ENCODE assay signal across 11 mouse cellular contexts in genomic region chr12:81055000-81055705, GRCm38 (mm10). TPM values are rescaled to one million over a fixed set of nuclear protein-coding genes. Genes with fewer than 3 reads are reported as not detected.
DNase-seq lines count a peak whose midpoint lies in the region; ATAC-seq lines count a peak whose summit lies in the region.
"Had no signal": no experiment of that assay in that cellular context is flagged by ENCODE, and none has a peak within 500 bp of the region (broad histone marks: within the 10 kb centered on the region; RNA-seq: fewer than 3 reads in every experiment).

No protein-coding gene starts in this region.

- H3K36me3 ChIP-seq in embryonic facial prominence, embryonic 14.5 days (ENCODE audit: control insufficient read depth, insufficient read depth, low read length) = no peaks in the 10 kb centered on the region
- H3K36me3 ChIP-seq in hindbrain, embryonic 14.5 days (replicated peaks; ENCODE audit: control insufficient read depth, insufficient read depth) = no peaks in the 10 kb centered on the region
- no peaks in the 10 kb centered on the region for H3K36me3 ChIP-seq in midbrain, embryonic 14.5 days (ENCODE audit: control insufficient read depth, insufficient read depth, low read length)
- H3K36me3 ChIP-seq: heart, embryonic 13.5 days had no signal

- peaks cover 3% of the 10 kb centered on the region; the same call in 1 of the 2 replicates for H3K4me1 ChIP-seq in embryonic facial prominence, embryonic 14.5 days (ENCODE audit: control insufficient read depth, insufficient read depth, low read length)
- H3K4me1 ChIP-seq in hindbrain, embryonic 14.5 days (replicated peaks; ENCODE audit: control insufficient read depth, insufficient read depth, low read length) = 0 out of 2 replicates have a peak, but pooled peaks cover 14% of the 10 kb centered on the region
- peaks cover 12% of the 10 kb centered on the region; the same call in 1 of the 2 replicates for H3K4me1 ChIP-seq in midbrain, embryonic 14.5 days (ENCODE audit: control insufficient read depth, insufficient read depth, low read length)

- no peaks in the 10 kb centered on the region for H3K9me3 ChIP-seq in embryonic facial prominence, embryonic 14.5 days (ENCODE audit: control insufficient read depth, low read length)
- no peaks in the 10 kb centered on the region for H3K9me3 ChIP-seq in hindbrain, embryonic 14.5 days (ENCODE audit: control insufficient read depth, low read length)
- no peaks in the 10 kb centered on the region for H3K9me3 ChIP-seq in midbrain, embryonic 14.5 days (ENCODE audit: control insufficient read depth, low read length)
- H3K9me3 ChIP-seq: heart, embryonic 13.5 days had no signal

- peak; percentile 73 for DNase-seq in heart, adult 11 months
- DNase-seq in heart, adult 18-20 months = no peak
- DNase-seq in embryonic facial prominence, embryonic 14.5 days (ENCODE audit: low spot score) = no peak
- DNase-seq in hindbrain, embryonic 14.5 days (ENCODE audit: low spot score) = peak; percentile 58
- DNase-seq in midbrain, embryonic 14.5 days = peak; percentile 59
- DNase-seq in kidney, postnatal 36 days = no peak
- DNase-seq in kidney, postnatal 10 days = no peak
- DNase-seq: kidney, adult 11 months had no signal

- ATAC-seq in embryonic facial prominence, embryonic 14.5 days (ENCODE audit: low read depth) = peak; percentile 26; the same call in 1 of the 2 replicates
- peak; percentile 91; the same call in 1 of the 2 replicates for ATAC-seq in hindbrain, embryonic 14.5 days (ENCODE audit: low FRiP score)
- peak; percentile 80; the same call in 1 of the 2 replicates for ATAC-seq in midbrain, embryonic 14.5 days (ENCODE audit: low FRiP score, low TSS enrichment)
- no peak for ATAC-seq in megakaryocyte, adult 5-6 weeks (ENCODE audit: poor library complexity, severe bottlenecking)

- no peak overlapping the region for H3K9ac ChIP-seq in embryonic facial prominence, embryonic 14.5 days (ENCODE audit: low read depth, low read length)
- no peak overlapping the region for H3K9ac ChIP-seq in hindbrain, embryonic 14.5 days
- H3K9ac ChIP-seq in midbrain, embryonic 14.5 days (replicated peaks; ENCODE audit: low read length) = no peak overlapping the region
- H3K9ac ChIP-seq: heart, embryonic 13.5 days; liver, embryonic 14.5 days had no signal

- H3K4me2 ChIP-seq in embryonic facial prominence, embryonic 14.5 days (ENCODE audit: low read depth, low read length) = no peak overlapping the region
- no peak overlapping the region for H3K4me2 ChIP-seq in hindbrain, embryonic 14.5 days (replicated peaks)
- no peak overlapping the region for H3K4me2 ChIP-seq in midbrain, embryonic 14.5 days (ENCODE audit: low read length)
- H3K4me2 ChIP-seq: heart, embryonic 13.5 days had no signal

- 62% methylated on average over 11 of the region's 11 CpGs for WGBS in embryonic facial prominence, embryonic 14.5 days
- 22% methylated on average over 11 of the region's 11 CpGs for whole genome bisulfite sequencing in hindbrain, embryonic 14.5 days
- WGBS in midbrain, embryonic 14.5 days = 25% methylated on average over 11 of the region's 11 CpGs

- no peak overlapping the region for H3K4me3 ChIP-seq in embryonic facial prominence, embryonic 14.5 days (ENCODE audit: low read depth, low read length)
- H3K4me3 ChIP-seq in hindbrain, embryonic 14.5 days (replicated peaks; ENCODE audit: low read length) = no peak overlapping the region
- H3K4me3 ChIP-seq in midbrain, embryonic 14.5 days (replicated peaks; ENCODE audit: low read depth, low read length) = no peak overlapping the region
- H3K4me3 ChIP-seq: heart, embryonic 13.5 days had no signal

- no peaks in the 10 kb centered on the region for H3K27me3 ChIP-seq in embryonic facial prominence, embryonic 14.5 days (replicated peaks; ENCODE audit: control insufficient read depth, insufficient read depth, low read length)
- no peaks in the 10 kb centered on the region for H3K27me3 ChIP-seq in hindbrain, embryonic 14.5 days (ENCODE audit: control insufficient read depth, insufficient read depth, low read length)
- no peaks in the 10 kb centered on the region for H3K27me3 ChIP-seq in midbrain, embryonic 14.5 days (ENCODE audit: control insufficient read depth, insufficient read depth, low read length)
- H3K27me3 ChIP-seq: heart, embryonic 13.5 days had no signal

- H3K27ac ChIP-seq in embryonic facial prominence, embryonic 14.5 days (replicated peaks; ENCODE audit: low read depth, low read length) = no peak overlapping the region
- peak overlapping the region; percentile 52 for H3K27ac ChIP-seq in hindbrain, embryonic 14.5 days
- peak overlapping the region; percentile 63 for H3K27ac ChIP-seq in midbrain, embryonic 14.5 days (replicated peaks; ENCODE audit: low read depth, low read length)
- H3K27ac ChIP-seq: heart, embryonic 13.5 days; liver, embryonic 14.5 days had no signal

RNA-seq across cellular contexts. Expression of gene Smoc1, which starts 28.5 kb away (rescaled TPM):
- 1 to 10 TPM; 5.4 to 8.4 TPM for total RNA-seq in heart, adult 18-20 months (2021)
- polyA plus RNA-seq in embryonic facial prominence, embryonic 14.5 days (2014; fragmentation: Nextera tagmentation; extraction: Ambion mirVana) = 10.7 and 11.5 TPM in 2 replicates
- 23.8 and 25.8 TPM in 2 replicates for polyA plus RNA-seq in hindbrain, embryonic 14.5 days (2014; fragmentation: Nextera tagmentation; extraction: Ambion mirVana)
- 21.6 and 33.5 TPM in 2 replicates for polyA plus RNA-seq in midbrain, embryonic 14.5 days (2014; fragmentation: Nextera tagmentation; extraction: Ambion mirVana)
- 0.18 and 0.25 TPM in 2 replicates for total RNA-seq in megakaryocyte, adult 5-6 weeks (2015)
- 0.18 TPM in 1 of 2 replicates, not detected in the other for total RNA-seq in megakaryocyte, adult 5-6 weeks (2017)

Comparison
In these comparisons a context has a peak if more than half of its experiments do, and no peak if none do; other contexts are left out.
1. DNase-seq: peak in heart, adult 11 months (single experiment), hindbrain, embryonic 14.5 days (single experiment) and midbrain, embryonic 14.5 days (single experiment); none in heart, adult 18-20 months (0 of 2), embryonic facial prominence, embryonic 14.5 days (single experiment), kidney, postnatal 36 days (0 of 2) and kidney, postnatal 10 days (single experiment).